Mouse (Mus musculus) bone marrow macrophage, adult 2 months (primary cell): ENCODE data around the gene S100z.

Source experiments
- CTCF ChIP-seq: IDR thresholded peaks from 2 replicates; pipeline ENCODE4 v1.5.1; 2012; ENCODE audit warnings: low read depth, mild to moderate bottlenecking, low read length, moderate library complexity
- POLR2A ChIP-seq: IDR thresholded peaks from 2 replicates; pipeline ENCODE4 v1.6.1; 2012; ENCODE audit warnings: mild to moderate bottlenecking, low read depth, low read length, borderline replicate concordance

DNA sequence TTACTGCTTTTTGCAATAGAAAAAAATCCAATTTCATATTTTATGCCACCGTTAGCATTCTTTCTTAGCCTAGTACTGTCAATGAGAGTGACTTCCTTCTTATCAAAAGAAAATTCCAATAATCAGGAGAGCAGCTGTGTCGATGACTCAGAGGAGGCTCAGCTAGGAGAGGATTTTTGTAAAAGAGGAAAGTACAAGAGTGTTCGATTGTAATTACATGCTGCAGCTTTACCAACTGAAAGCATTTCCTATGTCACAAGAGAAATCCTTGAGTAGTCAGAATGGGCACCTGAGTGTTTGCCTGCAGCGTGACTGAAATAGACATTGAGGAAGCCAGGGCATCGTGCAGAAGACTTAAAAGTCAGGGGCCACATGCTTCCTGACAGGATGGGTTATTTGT, 39.0 kb downstream of the S100z start:
- TF ChIP-seq CTCF (no peak), POLR2A (no peak)
